Mouse (Mus musculus) megakaryocyte, embryonic 14.5 days (primary cell): Measurements from ENCODE around the gene Ifnz. TPM values are rescaled to one million over a fixed set of nuclear protein-coding genes. Genes with fewer than 3 reads are reported as not detected.
"Not testable (repeated sequence)": the region's sequence is repeated elsewhere in the genome, so short reads cannot be mapped to it uniquely, and the experiment has no call there.

Experiments used
- H3K27me3 ChIP-seq: replicated peaks from 2 replicates; pipeline ENCODE3; 2012; ENCODE audit warnings: inconsistent platforms
- H3K36me3 ChIP-seq: replicated peaks from 2 replicates; pipeline ENCODE3; 2012; ENCODE audit warnings: low read length, inconsistent platforms, mixed read lengths
- H3K4me1 ChIP-seq: 2 replicates; pipeline ENCODE4 v1.6.1; 2012; ENCODE audit warnings: inconsistent platforms
- H3K4me3 ChIP-seq: replicated peaks from 2 replicates; pipeline ENCODE3; 2012; ENCODE audit warnings: moderate library complexity, mild to moderate bottlenecking, inconsistent platforms
- H3K9me3 ChIP-seq: 2 replicates; pipeline ENCODE4 v1.6.1; 2012; ENCODE audit warnings: inconsistent platforms
- FLI1 ChIP-seq: IDR thresholded peaks from 2 replicates; pipeline ENCODE4 v1.6.1; 2012; ENCODE audit warnings: low read length, inconsistent platforms, mixed read lengths
- GATA1 ChIP-seq: IDR thresholded peaks from 3 replicates; pipeline ENCODE4 v1.6.1; 2012; ENCODE audit warnings: mixed read lengths, low read length, inconsistent platforms, borderline replicate concordance
- polyA plus RNA-seq: library from polyadenylated mRNA; stranded (reverse); fragments of >175 nt; gene quantifications from 2 replicates; pipeline ENCODE4 v1.2.3, GENCODE M21; 2012; ENCODE audit warnings: low replicate concordance; ENCODE audit not compliant: insufficient read depth

Gene Ifnz
- polyA plus RNA-seq, 1 experiment, result not detected

- Histone ChIP-seq H3K9me3 (peaks cover 7% of the 10 kb centered on the region), H3K27me3 (peaks cover 2% of the 10 kb centered on the region), H3K4me3 (no peak within 1 kb of the TSS), H3K4me1 (no peaks in the 10 kb centered on the region), H3K36me3 (no peaks in the 10 kb centered on the region)
- TF ChIP-seq FLI1, result no peak
- no peak for TF ChIP-seq GATA1
Observed at GRCm38 (mm10) chr4:88815928-88816327, 34.0 kb downstream of the Ifnz start, which contains the start of gene Ifna7. TSS of gene Ifna7 (plus strand) at chr4:88816228.

GRCm38 (mm10) chr4:88819659-88820058, 37.7 kb downstream of the Ifnz start, which contains the start of gene Ifna11:
TSS of gene Ifna11 (plus strand) at chr4:88819959.
- no peaks in the 10 kb centered on the region for H3K36me3 ChIP-seq
- H3K4me3 ChIP-seq, result no peak within 1 kb of the TSS
- TF ChIP-seq FLI1 (no peak), GATA1 (no peak)
- peaks cover 2% of the 10 kb centered on the region for H3K27me3 ChIP-seq
- no peaks in the 10 kb centered on the region for H3K9me3 ChIP-seq
- H3K4me1 ChIP-seq, result 0 out of 2 replicates have a peak, but pooled peaks cover 3% of the 10 kb centered on the region

- Histone ChIP-seq H3K36me3 (no peaks in the 10 kb centered on the region), H3K4me1 (0 out of 2 replicates have a peak, but pooled peaks cover 3% of the 10 kb centered on the region), H3K27me3 (peaks cover 2% of the 10 kb centered on the region), H3K9me3 (no peaks in the 10 kb centered on the region), H3K4me3 (no peak overlapping the region)
- no peak for TF ChIP-seq GATA1
- TF ChIP-seq FLI1, result no peak
Observed at GRCm38 (mm10) chr4:88822995-88823394, 41.1 kb downstream of the Ifnz start.

- H3K4me1 ChIP-seq, result peaks cover 13% of the 10 kb centered on the region
- not testable (repeated sequence) for H3K4me3 ChIP-seq, H3K36me3 ChIP-seq, H3K9me3 ChIP-seq, H3K27me3 ChIP-seq
Observed at GRCm38 (mm10) chr4:88827116-88827515, 45.2 kb downstream of the Ifnz start, which contains the start of gene Ifna6. TSS of gene Ifna6 (plus strand) at chr4:88827416.

GRCm38 (mm10) chr4:88830523-88830922, 48.6 kb downstream of the Ifnz start:
- no peaks in the 10 kb centered on the region for H3K36me3 ChIP-seq
- TF ChIP-seq FLI1 (no peak), GATA1 (no peak)
- H3K27me3 ChIP-seq, result no peaks in the 10 kb centered on the region
- no peaks in the 10 kb centered on the region for H3K9me3 ChIP-seq
- H3K4me3 ChIP-seq, result no peak overlapping the region
- peaks cover 11% of the 10 kb centered on the region for H3K4me1 ChIP-seq

Other genes starting within 250 kb of the Ifnz start
- not detected in 2 replicates for gene Ifna15, start 223.9 kb upstream of the Ifnz start, polyA plus RNA-seq
- gene Ifna14, start 210.3 kb upstream of the Ifnz start, polyA plus RNA-seq, result not detected in 2 replicates
- not detected in 2 replicates for gene Ifna9, start 189.7 kb upstream of the Ifnz start, polyA plus RNA-seq
- not detected in 2 replicates for gene Ifna12, start 178.8 kb upstream of the Ifnz start, polyA plus RNA-seq
- not detected in 2 replicates for gene C87499, start 147.7 kb upstream of the Ifnz start, polyA plus RNA-seq
- not detected in 2 replicates for gene Ifna13, start 137.7 kb upstream of the Ifnz start, polyA plus RNA-seq
- not detected in 2 replicates for gene Ifna16, start 105.2 kb upstream of the Ifnz start, polyA plus RNA-seq
- not detected in 2 replicates for gene Ifna2, start 98.2 kb upstream of the Ifnz start, polyA plus RNA-seq
- not detected in 2 replicates for gene Ifnab, start 90.8 kb upstream of the Ifnz start, polyA plus RNA-seq
- 0.27 TPM in 1 of 2 replicates, not detected in the other for gene Gm26566, start 60.3 kb upstream of the Ifnz start, polyA plus RNA-seq
- 1.4 and 2.6 TPM in 2 replicates for gene Klhl9, start 59.7 kb upstream of the Ifnz start, polyA plus RNA-seq
- not detected in 2 replicates for gene Gm13271, start 27.3 kb upstream of the Ifnz start, polyA plus RNA-seq
- gene Gm13283, start 22.0 kb upstream of the Ifnz start, polyA plus RNA-seq, result not detected in 2 replicates
- not detected in 2 replicates for gene Gm13290, start 8.3 kb upstream of the Ifnz start, polyA plus RNA-seq
- gene Gm13289, start 5.2 kb upstream of the Ifnz start, polyA plus RNA-seq, result not detected in 2 replicates
- not detected in 2 replicates for gene Gm13272, start 2.3 kb upstream of the Ifnz start, polyA plus RNA-seq
- not detected in 2 replicates for gene Gm13276, start 3.6 kb downstream of the Ifnz start, polyA plus RNA-seq
- not detected in 2 replicates for gene Gm13277, start 6.5 kb downstream of the Ifnz start, polyA plus RNA-seq
- not detected in 2 replicates for gene Gm13278, start 9.4 kb downstream of the Ifnz start, polyA plus RNA-seq
- gene Gm13275, start 12.4 kb downstream of the Ifnz start, polyA plus RNA-seq, result 0.64 TPM in 1 of 2 replicates, not detected in the other
- gene Gm13279, start 15.3 kb downstream of the Ifnz start, polyA plus RNA-seq, result not detected in 2 replicates
- gene Gm13285, start 17.5 kb downstream of the Ifnz start, polyA plus RNA-seq, result not detected in 2 replicates
- gene Gm13287, start 21.1 kb downstream of the Ifnz start, polyA plus RNA-seq, result 0.64 TPM in 1 of 2 replicates, not detected in the other
- gene Gm13288, start 23.4 kb downstream of the Ifnz start, polyA plus RNA-seq, result not detected in 2 replicates
- gene Ifna7, start 34.1 kb downstream of the Ifnz start, polyA plus RNA-seq, result not detected in 2 replicates
- gene Ifna11, start 37.8 kb downstream of the Ifnz start, polyA plus RNA-seq, result not detected in 2 replicates
- not detected in 2 replicates for gene Ifna6, start 45.3 kb downstream of the Ifnz start, polyA plus RNA-seq
- not detected in 2 replicates for gene Ifna5, start 53.4 kb downstream of the Ifnz start, polyA plus RNA-seq
- gene Ifna4, start 59.7 kb downstream of the Ifnz start, polyA plus RNA-seq, result not detected in 2 replicates
- gene Ifna1, start 68.0 kb downstream of the Ifnz start, polyA plus RNA-seq, result not detected in 2 replicates
- not detected in 2 replicates for gene Ifne, start 98.1 kb downstream of the Ifnz start, polyA plus RNA-seq